Mouse (Mus musculus) MEL (cell line): ENCODE measurements around the gene Gm11084. TPM values are rescaled to one million over a fixed set of nuclear protein-coding genes. Genes with fewer than 3 reads are reported as not detected.

Experiments used
- DNase-seq: peaks from one replicate; pipeline ENCODE4 v3.0.0; 2011; ENCODE audit warnings: low read depth, low spot score
- H3K27ac ChIP-seq: 2 replicates; pipeline ENCODE4 v1.5.1; 2012; ENCODE audit warnings: low read depth, mild to moderate bottlenecking, control low read depth, low read length, moderate library complexity; ENCODE audit not compliant: control insufficient read depth
- H3K27me3 ChIP-seq, 2 experiments: fragments of 150-350 bp in 1 of 2; sonication (generic) in 1 of 2; 2 replicates each; pipeline ENCODE4 v1.6.1; 2012; ENCODE audit warnings: low read length in 2 of 2, mild to moderate bottlenecking in 2 of 2, improper control_type of control experiment in 1 of 2, moderate library complexity in 1 of 2; ENCODE audit not compliant: insufficient read depth in 2 of 2, control insufficient read depth in 1 of 2
- H3K36me3 ChIP-seq, 2 experiments: 2 replicates each; pipeline ENCODE4 v1.6.1; 2012 to 2014; ENCODE audit warnings: low read length in 2 of 2, improper control_type of control experiment in 1 of 2, inconsistent platforms in 1 of 2, mild to moderate bottlenecking in 1 of 2; ENCODE audit not compliant: insufficient read depth in 2 of 2, control insufficient read depth in 1 of 2
- H3K4me1 ChIP-seq, 2 experiments: fragments of 150-350 bp in 1 of 2; sonication (generic) in 1 of 2; 2 replicates each; pipeline ENCODE4 v1.6.1; 2012; ENCODE audit warnings: low read length in 2 of 2, improper control_type of control experiment in 1 of 2, mild to moderate bottlenecking in 1 of 2; ENCODE audit not compliant: insufficient read depth in 2 of 2, control insufficient read depth in 1 of 2
- H3K4me3 ChIP-seq, 2 experiments: fragments of 150-350 bp in 1 of 2; sonication (generic) in 1 of 2; 2 replicates each; pipeline ENCODE4 v1.5.1; 2012; ENCODE audit warnings: low read depth in 2 of 2, low read length in 2 of 2, mild to moderate bottlenecking in 2 of 2, moderate library complexity in 2 of 2, control low read depth in 1 of 2, improper control_type of control experiment in 1 of 2; ENCODE audit not compliant: control insufficient read depth in 1 of 2, insufficient read depth in 1 of 2
- H3K79me2 ChIP-seq: 2 replicates; pipeline ENCODE4 v1.6.1; 2012; ENCODE audit warnings: mild to moderate bottlenecking, low read length, moderate library complexity; ENCODE audit not compliant: control insufficient read depth, poor library complexity, insufficient read depth
- H3K9ac ChIP-seq: 2 replicates; pipeline ENCODE4 v1.6.1; 2012; ENCODE audit warnings: low read depth, mild to moderate bottlenecking, control low read depth, low read length, moderate library complexity; ENCODE audit not compliant: control insufficient read depth, poor library complexity, severe bottlenecking
- H3K9me3 ChIP-seq: fragments of 150-350 bp; sonication (generic); replicated peaks from 2 replicates; pipeline ENCODE4 v1.6.1; 2012; ENCODE audit warnings: mild to moderate bottlenecking, low read length, improper control_type of control experiment, moderate library complexity; ENCODE audit not compliant: insufficient read depth
- BHLHE40 ChIP-seq: IDR thresholded peaks from 2 replicates; pipeline ENCODE4 v1.6.1; 2012; ENCODE audit warnings: low read depth, mild to moderate bottlenecking, inconsistent platforms, low read length, improper control_type of control experiment, borderline replicate concordance
- CHD1 ChIP-seq: IDR thresholded peaks from 2 replicates; pipeline ENCODE4 v1.6.1; 2012; ENCODE audit warnings: low read depth, mild to moderate bottlenecking, inconsistent platforms, low read length, improper control_type of control experiment
- CTCF ChIP-seq, 3 experiments: IDR thresholded peaks in 2 of 3; conservative IDR thresholded peaks in 1 of 3; 2 replicates each; pipeline ENCODE4 v1.5.1; 2011 to 2012; ENCODE audit warnings: low read length in 3 of 3, low read depth in 2 of 3, mild to moderate bottlenecking in 2 of 3, improper control_type of control experiment in 1 of 3, inconsistent platforms in 1 of 3, mixed read lengths in 1 of 3, moderate library complexity in 1 of 3; ENCODE audit not compliant: control insufficient read depth in 1 of 3, insufficient read depth in 1 of 3, poor library complexity in 1 of 3, severe bottlenecking in 1 of 3
- E2F4 ChIP-seq: IDR thresholded peaks from 2 replicates; pipeline ENCODE4 v1.6.1; 2011; ENCODE audit warnings: low read depth, low read length, improper control_type of control experiment, borderline replicate concordance
- EP300 ChIP-seq, 2 experiments: IDR thresholded peaks; 2 replicates each; pipeline ENCODE4 v1.6.1; 2011; ENCODE audit warnings: improper control_type of control experiment in 2 of 2, low read length in 2 of 2, low read depth in 1 of 2, mild to moderate bottlenecking in 1 of 2
- ETS1 ChIP-seq: IDR thresholded peaks from 2 replicates; pipeline ENCODE4 v1.6.1; 2012; ENCODE audit warnings: low read depth, mild to moderate bottlenecking, inconsistent platforms, low read length, improper control_type of control experiment, moderate library complexity
- GABPA ChIP-seq: IDR thresholded peaks from 2 replicates; pipeline ENCODE4 v1.6.1; 2012; ENCODE audit warnings: low read depth, mild to moderate bottlenecking, inconsistent platforms, low read length, improper control_type of control experiment, moderate library complexity
- GATA1 ChIP-seq: IDR thresholded peaks from 2 replicates; pipeline ENCODE4 v1.6.1; 2011; ENCODE audit warnings: low read depth, low read length, improper control_type of control experiment
- JUND ChIP-seq: IDR thresholded peaks from 2 replicates; pipeline ENCODE4 v1.6.1; 2011; ENCODE audit warnings: low read depth, mild to moderate bottlenecking, improper control_type of control experiment, low read length
- KAT2A ChIP-seq: conservative IDR thresholded peaks from 2 replicates; pipeline ENCODE4 v1.6.1; 2012; ENCODE audit warnings: low read depth, low read length, improper control_type of control experiment, inconsistent platforms
- MAFK ChIP-seq: IDR thresholded peaks from 2 replicates; pipeline ENCODE4 v1.6.1; 2011; ENCODE audit warnings: low read depth, mild to moderate bottlenecking, low read length, improper control_type of control experiment, borderline replicate concordance
- MAX ChIP-seq: IDR thresholded peaks from 2 replicates; pipeline ENCODE4 v1.6.1; 2011; ENCODE audit warnings: low read length, improper control_type of control experiment
- MAZ ChIP-seq: IDR thresholded peaks from 2 replicates; pipeline ENCODE4 v1.6.1; 2012; ENCODE audit warnings: low read depth, mild to moderate bottlenecking, inconsistent platforms, low read length, improper control_type of control experiment
- MEF2A ChIP-seq: IDR thresholded peaks from 2 replicates; pipeline ENCODE4 v1.6.1; 2014; ENCODE audit warnings: low read depth, mild to moderate bottlenecking, inconsistent platforms, low read length, improper control_type of control experiment; ENCODE audit not compliant: poor library complexity, insufficient replicate concordance, severe bottlenecking; ENCODE audit errors: extremely low read depth
- MXI1 ChIP-seq: IDR thresholded peaks from 2 replicates; pipeline ENCODE4 v1.6.1; 2011; ENCODE audit warnings: mild to moderate bottlenecking, low read depth, low read length, improper control_type of control experiment
- MYB ChIP-seq: IDR thresholded peaks from 2 replicates; pipeline ENCODE4 v1.6.1; 2011; ENCODE audit warnings: mild to moderate bottlenecking, low read depth, low read length, improper control_type of control experiment
- POLR2A ChIP-seq, 2 experiments: IDR thresholded peaks; 2 replicates each; pipeline ENCODE4 v1.6.1; 2011 to 2012; ENCODE audit warnings: low read length in 2 of 2, mild to moderate bottlenecking in 2 of 2, control low read depth in 1 of 2, improper control_type of control experiment in 1 of 2, low read depth in 1 of 2, moderate library complexity in 1 of 2; ENCODE audit not compliant: control insufficient read depth in 1 of 2, insufficient read depth in 1 of 2, poor library complexity in 1 of 2
- POLR2AphosphoS2 ChIP-seq: IDR thresholded peaks from 2 replicates; pipeline ENCODE4 v1.6.1; 2011; ENCODE audit warnings: low read length, improper control_type of control experiment
- RCOR1 ChIP-seq: IDR thresholded peaks from 2 replicates; pipeline ENCODE4 v1.6.1; 2012; ENCODE audit warnings: low read depth, mild to moderate bottlenecking, inconsistent platforms, low read length, improper control_type of control experiment
- TBP ChIP-seq: IDR thresholded peaks from 2 replicates; pipeline ENCODE4 v1.8.0; 2011; ENCODE audit warnings: low read depth, low read length, improper control_type of control experiment
- UBTF ChIP-seq: IDR thresholded peaks from 2 replicates; pipeline ENCODE4 v1.6.1; 2012; ENCODE audit warnings: low read depth, mild to moderate bottlenecking, inconsistent platforms, low read length, improper control_type of control experiment, moderate library complexity, borderline replicate concordance; ENCODE audit not compliant: insufficient read depth
- USF1 ChIP-seq: IDR thresholded peaks from 2 replicates; pipeline ENCODE4 v1.6.1; 2014; ENCODE audit warnings: low read depth, mild to moderate bottlenecking, inconsistent platforms, low read length, improper control_type of control experiment, moderate library complexity
- USF2 ChIP-seq, 2 experiments: IDR thresholded peaks; 2 replicates each; pipeline ENCODE4 v1.6.1; 2011 to 2012; ENCODE audit warnings: improper control_type of control experiment in 2 of 2, low read length in 2 of 2, borderline replicate concordance in 1 of 2, inconsistent platforms in 1 of 2, low read depth in 1 of 2, mild to moderate bottlenecking in 1 of 2; ENCODE audit not compliant: insufficient read depth in 1 of 2
- ZKSCAN1 ChIP-seq: IDR thresholded peaks from 2 replicates; pipeline ENCODE4 v1.6.1; 2012; ENCODE audit warnings: low read depth, mild to moderate bottlenecking, inconsistent platforms, low read length, improper control_type of control experiment, moderate library complexity
- ZNF384 ChIP-seq: IDR thresholded peaks from 2 replicates; pipeline ENCODE4 v1.6.1; 2012; ENCODE audit warnings: low read depth, mild to moderate bottlenecking, inconsistent platforms, low read length, improper control_type of control experiment
- polyA plus RNA-seq, 2 experiments: library from polyadenylated mRNA; stranded (reverse) in 1 of 2; unstranded in 1 of 2; fragments of >175 nt in 1 of 2; fragments of >200 nt in 1 of 2; gene quantifications; 2 replicates each; pipeline versions ENCODE4 v1.2.1 to v1.2.4; 2012; ENCODE audit warnings: low replicate concordance in 2 of 2, low read depth in 1 of 2; ENCODE audit not compliant: insufficient read length in 2 of 2, insufficient read depth in 1 of 2, missing spikeins in 1 of 2
- total RNA-seq: library from RNA; depleted of rRNA; stranded (reverse); fragments of 300-350 nt; gene quantifications from 2 replicates; pipeline ENCODE4 v1.2.3, GENCODE M21; 2012

The Gm11084 gene
- total and polyA plus RNA-seq, 3 experiments, result not detected

GRCm38 (mm10) chr2:73007472-73007871, 21.0 kb upstream of the Gm11084 start:
- H3K9ac ChIP-seq, result no peak overlapping the region
- H3K4me1 ChIP-seq, result peaks cover 8 to 31% of the 10 kb centered on the region in 2 experiments
- no peaks in the 10 kb centered on the region for H3K79me2 ChIP-seq
- no peak for TF ChIP-seq KAT2A
- no peak for TF ChIP-seq USF2 (IDR thresholded peaks at IDR 0.05; ENCODE audit: borderline replicate concordance in 1 of 2, insufficient read depth in 1 of 2, low read depth in 1 of 2, low read length in 2 of 2)
- no peak for TF ChIP-seq UBTF
- TF ChIP-seq POLR2AphosphoS2, result no peak
- no peak for TF ChIP-seq MEF2A
- TF ChIP-seq MAFK, result no peak
- TF ChIP-seq GATA1, result peak; percentile 58
- peak; percentile 52 for TF ChIP-seq ZNF384
- no peak for TF ChIP-seq EP300 (IDR thresholded peaks at IDR 0.05; ENCODE audit: low read depth in 1 of 2, low read length in 2 of 2)
- TF ChIP-seq ZKSCAN1, result no peak
- TF ChIP-seq MXI1, result no peak
- H3K4me3 ChIP-seq, result no peak overlapping the region
- no peaks in the 10 kb centered on the region for H3K27me3 ChIP-seq
- peak; percentile 46 for DNase-seq
- H3K36me3 ChIP-seq, result peaks cover 0 to 16% of the 10 kb centered on the region in 2 experiments; a peak in 2 of 4 replicates
- H3K27ac ChIP-seq, result no peak overlapping the region
- no peaks in the 10 kb centered on the region for H3K9me3 ChIP-seq

GRCm38 (mm10) chr2:73005611-73006515, 19.3 kb upstream of the Gm11084 start:
- H3K4me1 ChIP-seq, result peaks cover 13 to 41% of the 10 kb centered on the region in 2 experiments
- H3K79me2 ChIP-seq, result no peaks in the 10 kb centered on the region
- peak overlapping the region; percentile 44 for H3K27ac ChIP-seq
- peak overlapping the region; percentile 27; the same call in 1 of the 2 replicates for H3K9ac ChIP-seq
- peaks cover 0 to 25% of the 10 kb centered on the region in 2 experiments; a peak in 2 of 4 replicates for H3K36me3 ChIP-seq
- DNase-seq, result peak; percentile 66
- H3K27me3 ChIP-seq, result no peaks in the 10 kb centered on the region
- peak; percentile 43 to 53 for TF ChIP-seq EP300 (IDR thresholded peaks at IDR 0.05; ENCODE audit: low read depth in 1 of 2, low read length in 2 of 2)
- peak; percentile 51 for TF ChIP-seq GATA1
- no peak for TF ChIP-seq CHD1
- no peak for TF ChIP-seq ZNF384
- no peak for TF ChIP-seq MYB
- no peak for TF ChIP-seq E2F4
- TF ChIP-seq USF2 (IDR thresholded peaks at IDR 0.05; ENCODE audit: borderline replicate concordance in 1 of 2, insufficient read depth in 1 of 2, low read depth in 1 of 2, low read length in 2 of 2), result no peak
- TF ChIP-seq RCOR1, result peak; percentile 20; the same call in 1 of the 2 replicates
- TF ChIP-seq ETS1, result peak; percentile 31; the same call in 1 of the 2 replicates
- 0 out of 2 replicates have a peak, but pooled peaks have one; percentile 32 for TF ChIP-seq MXI1
- no peak for TF ChIP-seq USF1
- TF ChIP-seq BHLHE40, result no peak
- no peak for TF ChIP-seq MAZ
- no peak for TF ChIP-seq ZKSCAN1
- no peak for TF ChIP-seq TBP
- no peak for TF ChIP-seq MEF2A
- TF ChIP-seq MAX, result no peak
- TF ChIP-seq POLR2A (IDR thresholded peaks at IDR 0.05; ENCODE audit: control insufficient read depth in 1 of 2, insufficient read depth in 1 of 2, low read depth in 1 of 2, low read length in 2 of 2, poor library complexity in 1 of 2), result no peak
- TF ChIP-seq POLR2AphosphoS2, result no peak
- no peak for TF ChIP-seq JUND
- no peak for TF ChIP-seq CTCF (IDR thresholded peaks at IDR 0.05 in 2 of 3, conservative IDR thresholded peaks at IDR 0.05 in 1 of 3; ENCODE audit: control insufficient read depth in 1 of 3, insufficient read depth in 1 of 3, low read depth in 2 of 3, low read length in 3 of 3, poor library complexity in 1 of 3, severe bottlenecking in 1 of 3)
- no peak for TF ChIP-seq GABPA
- TF ChIP-seq, all 39 proteins: peak for 5
- Histone ChIP-seq H3K4me3 (no peak overlapping the region), H3K9me3 (no peaks in the 10 kb centered on the region)
